Mouse (Mus musculus): ENCODE measurements around the gene Fam234b.

DNA sequence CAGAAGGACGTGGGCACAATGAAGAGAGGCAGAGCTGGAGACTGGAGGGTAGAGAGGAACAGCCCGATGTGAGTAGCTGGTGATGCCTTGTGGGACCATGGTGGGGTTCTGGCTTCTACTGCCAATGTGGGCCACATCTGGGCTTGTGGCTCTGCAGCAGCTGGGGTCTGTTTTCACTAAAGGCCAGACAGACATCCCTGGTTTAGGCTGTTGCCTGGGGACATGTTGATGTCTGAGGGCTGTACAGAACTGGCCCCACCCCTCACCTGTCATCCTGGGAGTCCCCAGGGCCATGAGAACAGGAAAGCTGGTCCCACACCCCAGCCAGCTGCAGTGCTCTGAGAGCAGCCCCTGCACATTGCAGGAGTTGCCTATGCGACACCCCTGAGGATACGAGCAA, 48.6 kb upstream of the Fam234b start:
- TF ChIP-seq CTCF (IDR thresholded peaks at IDR 0.05; ENCODE audit: insufficient read depth, low read depth, low read length), result no peak
- TF ChIP-seq POLR2A (IDR thresholded peaks at IDR 0.05; ENCODE audit: insufficient read depth, low read depth, low read length), result no peak
